Mouse (Mus musculus): ENCODE data around the gene Ahsa1.

DNA sequence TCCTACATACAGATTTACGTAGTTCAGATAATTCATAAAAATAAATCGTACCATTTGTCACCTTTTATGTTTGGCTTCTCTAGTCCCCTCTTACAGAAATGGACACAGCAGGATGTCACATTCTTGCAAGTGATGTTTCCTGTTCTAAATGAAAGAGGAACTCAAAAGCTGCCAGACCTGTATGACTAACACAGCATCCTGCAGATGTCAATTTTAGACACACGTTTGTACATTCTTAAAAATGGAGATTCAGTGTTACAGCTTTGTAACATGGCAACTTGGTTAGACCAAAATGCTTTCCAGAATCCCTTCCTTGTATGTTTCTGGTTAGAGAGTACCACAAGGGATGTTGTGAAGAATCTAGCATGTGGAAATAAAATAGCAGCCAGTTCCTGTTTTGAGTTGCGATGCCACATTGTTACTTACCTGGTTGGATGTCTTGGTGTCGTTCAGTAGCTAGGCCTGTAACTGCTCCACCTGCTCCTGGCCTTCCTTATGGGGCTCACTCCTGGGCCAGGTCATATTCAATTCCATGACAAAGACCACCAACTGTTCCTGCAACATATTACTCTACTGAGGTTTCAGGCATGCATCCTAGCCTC is 29.3 kb upstream of the Ahsa1 start:
- no peak for TF ChIP-seq CTCF (IDR thresholded peaks at IDR 0.05; ENCODE audit: insufficient read depth, low read length)
- TF ChIP-seq POLR2A (IDR thresholded peaks at IDR 0.05; ENCODE audit: borderline replicate concordance, extremely low read depth, low read depth, low read length) = no peak
